Mouse (Mus musculus) liver, embryonic 13.5 days (tissue): ENCODE measurements around the gene Myo1h. TPM values are rescaled to one million over a fixed set of nuclear protein-coding genes. Genes with fewer than 3 reads are reported as not detected.

Source experiments
- ATAC-seq: fragments of 200-750 bp; cut with Nextera tagmentation; 2 replicates; pipeline ENCODE4 v1.8.0; 2017; ENCODE audit warnings: low read depth, mild to moderate bottlenecking, moderate number of reproducible peaks, moderate library complexity
- DNase-seq: peaks from one replicate; pipeline ENCODE4 v3.0.0; 2022
- H3K27ac ChIP-seq: fragments of 300-500 bp; sonication (generic); 2 replicates; pipeline ENCODE4 v1.5.1; 2015; ENCODE audit warnings: moderate library complexity, mild to moderate bottlenecking, inconsistent platforms
- H3K27me3 ChIP-seq: fragments of 300-500 bp; sonication (generic); 2 replicates; pipeline ENCODE4 v1.6.1; 2015; ENCODE audit warnings: mild to moderate bottlenecking, inconsistent platforms
- H3K36me3 ChIP-seq: fragments of 300-500 bp; sonication (generic); 2 replicates; pipeline ENCODE4 v1.6.1; 2015; ENCODE audit warnings: mild to moderate bottlenecking, inconsistent platforms
- H3K4me1 ChIP-seq: fragments of 300-500 bp; sonication (generic); replicated peaks from 2 replicates; pipeline ENCODE4 v1.6.1; 2015; ENCODE audit warnings: inconsistent platforms
- H3K4me2 ChIP-seq: fragments of 300-500 bp; sonication (generic); 2 replicates; pipeline ENCODE4 v1.6.1; 2015; ENCODE audit warnings: inconsistent platforms, mild to moderate bottlenecking, moderate library complexity
- H3K4me3 ChIP-seq: fragments of 300-500 bp; sonication (generic); replicated peaks from 2 replicates; pipeline ENCODE4 v1.5.1; 2015; ENCODE audit warnings: mild to moderate bottlenecking, inconsistent platforms
- H3K9ac ChIP-seq: fragments of 300-500 bp; sonication (generic); 2 replicates; pipeline ENCODE4 v1.6.1; 2015; ENCODE audit warnings: mild to moderate bottlenecking, inconsistent platforms
- H3K9me3 ChIP-seq: fragments of 300-500 bp; sonication (generic); replicated peaks from 2 replicates; pipeline ENCODE4 v1.6.1; 2016; ENCODE audit warnings: inconsistent platforms
- WGBS: fragments of 180-500 bp; shearing (Covaris S2); methylation state at CpG from one replicate; pipeline ENCODE4 v1.1.7; 2015; ENCODE audit not compliant: insufficient replicate concordance; 5-methylcytosine and 5-hydroxymethylcytosine counted together
- polyA plus RNA-seq: library from polyadenylated mRNA; unstranded; fragments of >200 nt; fragmentation: Nextera tagmentation; extraction: Ambion mirVana; gene quantifications from 2 replicates; pipeline ENCODE4 v1.2.1, GENCODE M21; 2015

The Myo1h gene
- polyA plus RNA-seq, 1 experiment from 2014 or later = 0.22 TPM

GRCm38 (mm10) chr5:114275339-114275738 lies 13.6 kb upstream of the Myo1h start:
- Histone ChIP-seq H3K36me3 (no peaks in the 10 kb centered on the region), H3K9ac (no peak overlapping the region), H3K4me1 (peaks cover 3% of the 10 kb centered on the region; the same call in 1 of the 2 replicates), H3K27me3 (peaks cover 91% of the 10 kb centered on the region), H3K27ac (no peak overlapping the region), H3K9me3 (no peaks in the 10 kb centered on the region), H3K4me2 (no peak overlapping the region), H3K4me3 (no peak overlapping the region)
- WGBS = 24% methylated on average over 8 of the region's 8 CpGs
- no peak for DNase-seq
- no peak for ATAC-seq

- no peak overlapping the region for H3K9ac ChIP-seq
These were observed 13.0 kb upstream of the Myo1h start for GRCm38 (mm10) chr5:114275991-114276390.

GRCm38 (mm10) chr5:114279382-114280143 lies 9.4 kb upstream of the Myo1h start:
- Histone ChIP-seq H3K4me2 (no peak overlapping the region), H3K9me3 (no peaks in the 10 kb centered on the region), H3K9ac (no peak overlapping the region), H3K4me1 (no peaks in the 10 kb centered on the region), H3K4me3 (no peak overlapping the region), H3K36me3 (no peaks in the 10 kb centered on the region), H3K27ac (no peak overlapping the region), H3K27me3 (peaks cover 48% of the 10 kb centered on the region)
- no peak for ATAC-seq
- DNase-seq = no peak
- 56% methylated on average over 12 of the region's 12 CpGs for WGBS

More at GRCm38 (mm10) chr5:114275991-114276390, 13.0 kb upstream of the Myo1h start:
- Histone ChIP-seq H3K27ac (no peak overlapping the region), H3K36me3 (no peaks in the 10 kb centered on the region), H3K9me3 (no peaks in the 10 kb centered on the region), H3K4me3 (no peak overlapping the region), H3K27me3 (peaks cover 84% of the 10 kb centered on the region), H3K4me2 (no peak overlapping the region), H3K4me1 (peaks cover 3% of the 10 kb centered on the region; the same call in 1 of the 2 replicates)
- WGBS = 36% methylated on average over 16 of the region's 16 CpGs
- no peak for ATAC-seq
- DNase-seq = no peak

- Histone ChIP-seq H3K36me3 (no peaks in the 10 kb centered on the region), H3K27ac (no peak overlapping the region), H3K4me1 (no peaks in the 10 kb centered on the region), H3K9me3 (no peaks in the 10 kb centered on the region), H3K9ac (no peak overlapping the region), H3K4me2 (no peak overlapping the region), H3K4me3 (no peak overlapping the region), H3K27me3 (peaks cover 21% of the 10 kb centered on the region)
- ATAC-seq (no peak), DNase-seq (no peak)
- 34% methylated on average over 6 of the region's 6 CpGs for WGBS
These were observed 6.6 kb upstream of the Myo1h start for GRCm38 (mm10) chr5:114282346-114282745.

GRCm38 (mm10) chr5:114284604-114285397 lies 4.2 kb upstream of the Myo1h start:
- 66% methylated on average over 13 of the region's 13 CpGs for WGBS
- no peak for DNase-seq
- ATAC-seq = no peak
- peaks cover 15% of the 10 kb centered on the region for H3K27me3 ChIP-seq
- no peaks in the 10 kb centered on the region for H3K36me3 ChIP-seq
- no peak overlapping the region for H3K4me2 ChIP-seq
- H3K27ac ChIP-seq = no peak overlapping the region
- H3K4me3 ChIP-seq = no peak overlapping the region
- H3K9me3 ChIP-seq = no peaks in the 10 kb centered on the region
- H3K9ac ChIP-seq = no peak overlapping the region
- H3K4me1 ChIP-seq = no peaks in the 10 kb centered on the region

- Histone ChIP-seq H3K4me1 (no peaks in the 10 kb centered on the region), H3K4me3 (no peak overlapping the region), H3K27ac (no peak overlapping the region), H3K27me3 (peaks cover 15% of the 10 kb centered on the region), H3K36me3 (no peaks in the 10 kb centered on the region), H3K4me2 (no peak overlapping the region), H3K9me3 (no peaks in the 10 kb centered on the region), H3K9ac (no peak overlapping the region)
- ATAC-seq = no peak
- no peak for DNase-seq
- WGBS = 83% methylated on average over 3 of the region's 3 CpGs
These were observed 3.6 kb upstream of the Myo1h start for GRCm38 (mm10) chr5:114285398-114285700.

- no peak overlapping the region for H3K9ac ChIP-seq
- H3K4me3 ChIP-seq = no peak overlapping the region
- no peaks in the 10 kb centered on the region for H3K4me1 ChIP-seq
- WGBS = 54% methylated on average over 4 of the region's 4 CpGs
- no peaks in the 10 kb centered on the region for H3K9me3 ChIP-seq
- DNase-seq (no peak), ATAC-seq (no peak)
- no peak overlapping the region for H3K4me2 ChIP-seq
- H3K27me3 ChIP-seq = peaks cover 15% of the 10 kb centered on the region
- H3K27ac ChIP-seq = no peak overlapping the region
- no peaks in the 10 kb centered on the region for H3K36me3 ChIP-seq
These were observed 2.9 kb upstream of the Myo1h start for GRCm38 (mm10) chr5:114286102-114286501.

GRCm38 (mm10) chr5:114286872-114287571 lies 1.9 kb upstream of the Myo1h start:
- Histone ChIP-seq H3K9me3 (no peaks in the 10 kb centered on the region), H3K27me3 (peaks cover 15% of the 10 kb centered on the region), H3K4me2 (no peak overlapping the region), H3K4me1 (no peaks in the 10 kb centered on the region), H3K27ac (no peak overlapping the region), H3K9ac (no peak overlapping the region), H3K36me3 (no peaks in the 10 kb centered on the region), H3K4me3 (no peak overlapping the region)
- WGBS = 64% methylated on average over 16 of the region's 16 CpGs
- DNase-seq (no peak), ATAC-seq (no peak)

GRCm38 (mm10) chr5:114288396-114288795 lies 570 bp upstream of the Myo1h start:
- DNase-seq (no peak), ATAC-seq (no peak)
- 65% methylated on average over 5 of the region's 5 CpGs for WGBS
- H3K4me1 ChIP-seq = no peaks in the 10 kb centered on the region
- H3K9ac ChIP-seq = no peak overlapping the region
- no peak overlapping the region for H3K27ac ChIP-seq
- H3K9me3 ChIP-seq = no peaks in the 10 kb centered on the region
- no peak overlapping the region for H3K4me2 ChIP-seq
- H3K4me3 ChIP-seq = no peak overlapping the region
- H3K27me3 ChIP-seq = peaks cover 15% of the 10 kb centered on the region
- no peaks in the 10 kb centered on the region for H3K36me3 ChIP-seq

GRCm38 (mm10) chr5:114290004-114290403 lies 1.0 kb downstream of the Myo1h start:
- Histone ChIP-seq H3K4me2 (no peak overlapping the region), H3K36me3 (no peaks in the 10 kb centered on the region), H3K4me3 (no peak overlapping the region), H3K27me3 (peaks cover 15% of the 10 kb centered on the region), H3K27ac (no peak overlapping the region), H3K9ac (no peak overlapping the region), H3K4me1 (no peaks in the 10 kb centered on the region), H3K9me3 (no peaks in the 10 kb centered on the region)
- 58% methylated on average over 3 of the region's 3 CpGs for WGBS
- DNase-seq (no peak), ATAC-seq (no peak)
